Mouse (Mus musculus) heart, postnatal 25 days (tissue): ENCODE results near the gene Ccdc77. TPM values are rescaled to one million over a fixed set of nuclear protein-coding genes. Genes with fewer than 3 reads are reported as not detected.

Source experiments
- total RNA-seq, 2 experiments: library from RNA; stranded (reverse); gene quantifications; 2 replicates each; pipeline ENCODE4 v1.2.3; 2021

Ccdc77 gene
- total RNA-seq, 2 experiments from 2014 or later, result 3.6 to 6.4 TPM

Other genes with a start within 250 kb of the Ccdc77 start
- gene D330020A13Rik, start 70.0 kb downstream of the Ccdc77 start, total RNA-seq, result not detected
- under 1 TPM; 0.18 to 0.22 TPM for gene B4galnt3, start 69.8 kb downstream of the Ccdc77 start, total RNA-seq
- 10 to 100 TPM; 28.5 to 33.9 TPM for gene Kdm5a, start 250 bp downstream of the Ccdc77 start, total RNA-seq
- gene Il17ra, start 98.9 kb upstream of the Ccdc77 start, total RNA-seq, result 1 to 10 TPM; 2.4 to 3.0 TPM
- gene Tmem121b, start 129.4 kb upstream of the Ccdc77 start, total RNA-seq, result not detected
- 10 to 100 TPM; 19.6 to 21.5 TPM for gene Hdhd5, start 166.9 kb upstream of the Ccdc77 start, total RNA-seq